8 mouse cellular contexts compared by ENCODE assay signal in the genomic region with DNA sequence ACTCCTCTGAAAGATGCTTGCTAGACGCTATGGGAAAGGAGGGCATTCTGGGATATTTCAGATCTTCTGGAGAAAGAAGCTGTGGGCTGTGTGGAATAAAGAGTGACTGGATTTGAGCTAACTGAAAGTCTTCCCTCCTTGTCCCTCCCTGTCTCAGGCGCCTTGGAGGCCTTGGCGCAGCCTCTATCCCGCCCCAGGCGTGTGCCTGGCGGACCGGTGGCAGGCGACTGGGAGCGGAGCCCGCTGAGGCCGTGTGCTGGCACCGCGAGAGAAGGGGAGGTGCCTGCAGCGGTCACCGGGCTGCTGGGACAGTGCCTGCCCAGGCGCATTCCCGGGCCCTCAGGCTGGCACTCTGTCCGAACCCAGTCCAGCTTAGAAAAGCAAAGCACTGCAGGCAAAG. TPM values are rescaled to one million over a fixed set of nuclear protein-coding genes. Genes with fewer than 3 reads are reported as not detected.
DNase-seq lines count a peak whose midpoint lies in the region; ATAC-seq lines count a peak whose summit lies in the region.

No protein-coding gene starts in this region.

- H3K36me3 ChIP-seq in embryonic facial prominence, embryonic 14.5 days (ENCODE audit: control insufficient read depth, insufficient read depth, low read length), result no peaks in the 10 kb centered on the region
- no peaks in the 10 kb centered on the region for H3K36me3 ChIP-seq in heart, embryonic 16.5 days (ENCODE audit: control insufficient read depth, insufficient read depth)
- no peaks in the 10 kb centered on the region for H3K36me3 ChIP-seq in midbrain, embryonic 16.5 days (ENCODE audit: control insufficient read depth, insufficient read depth, low read length)

- 0 out of 2 replicates have a peak, but pooled peaks have one; percentile 27 for ATAC-seq in embryonic facial prominence, embryonic 14.5 days (ENCODE audit: low read depth)
- 0 out of 2 replicates have a peak, but pooled peaks have one; percentile 15 for ATAC-seq in heart, embryonic 16.5 days (replicated peaks; ENCODE audit: extremely low read depth, insufficient read depth, low FRiP score)
- ATAC-seq in midbrain, embryonic 16.5 days, result peak; percentile 72
- no peak for ATAC-seq in inflammation-experienced regulatory T-cells, adult 6 months

- no peak overlapping the region for H3K27ac ChIP-seq in embryonic facial prominence, embryonic 14.5 days (replicated peaks; ENCODE audit: low read depth, low read length)
- H3K27ac ChIP-seq in heart, embryonic 16.5 days (ENCODE audit: low read length), result no peak overlapping the region
- H3K27ac ChIP-seq in midbrain, embryonic 16.5 days (ENCODE audit: low read length), result peak overlapping the region; percentile 91; the same call in 1 of the 2 replicates

- H3K9me3 ChIP-seq in embryonic facial prominence, embryonic 14.5 days (ENCODE audit: control insufficient read depth, low read length), result peaks cover 5% of the 10 kb centered on the region; the same call in 1 of the 2 replicates
- peaks cover 6% of the 10 kb centered on the region for H3K9me3 ChIP-seq in heart, embryonic 16.5 days (replicated peaks; ENCODE audit: control insufficient read depth, low read length)
- no peaks in the 10 kb centered on the region; the same call in 1 of the 2 replicates for H3K9me3 ChIP-seq in midbrain, embryonic 16.5 days (replicated peaks; ENCODE audit: control insufficient read depth, low read length, poor library complexity, severe bottlenecking)

- peak; percentile 25 for DNase-seq in urinary bladder, adult 2 months (ENCODE audit: low spot score)
- DNase-seq in urinary bladder, postnatal 4 days (ENCODE audit: low spot score in 2 of 2), result no peak
- DNase-seq in embryonic facial prominence, embryonic 14.5 days (ENCODE audit: low spot score), result no peak
- peak; percentile 23 for DNase-seq in kidney, postnatal 14 days
- no peak for DNase-seq in T-cell, adult 2 months (ENCODE audit: low spot score)

- H3K4me2 ChIP-seq in embryonic facial prominence, embryonic 14.5 days (ENCODE audit: low read depth, low read length), result peak overlapping the region; percentile 88
- H3K4me2 ChIP-seq in heart, embryonic 16.5 days (ENCODE audit: low read depth, low read length), result peak overlapping the region; percentile 47
- peak overlapping the region; percentile 73 for H3K4me2 ChIP-seq in midbrain, embryonic 16.5 days (ENCODE audit: low read length)

- H3K9ac ChIP-seq in embryonic facial prominence, embryonic 14.5 days (ENCODE audit: low read depth, low read length), result no peak overlapping the region
- H3K9ac ChIP-seq in heart, embryonic 16.5 days (ENCODE audit: low read length), result no peak overlapping the region
- peak overlapping the region; percentile 23 for H3K9ac ChIP-seq in midbrain, embryonic 16.5 days (ENCODE audit: low read depth, low read length)

- peaks cover 9% of the 10 kb centered on the region for H3K4me1 ChIP-seq in embryonic facial prominence, embryonic 14.5 days (ENCODE audit: control insufficient read depth, insufficient read depth, low read length)
- peaks cover 9% of the 10 kb centered on the region; the same call in 1 of the 2 replicates for H3K4me1 ChIP-seq in heart, embryonic 16.5 days (ENCODE audit: control insufficient read depth, insufficient read depth, low read length)
- peaks cover 28% of the 10 kb centered on the region for H3K4me1 ChIP-seq in midbrain, embryonic 16.5 days (ENCODE audit: control insufficient read depth, insufficient read depth, low read length)

- peak overlapping the region; percentile 63 for H3K4me3 ChIP-seq in embryonic facial prominence, embryonic 14.5 days (ENCODE audit: low read depth, low read length)
- H3K4me3 ChIP-seq in heart, embryonic 16.5 days (ENCODE audit: low read length), result peak overlapping the region; percentile 24
- H3K4me3 ChIP-seq in midbrain, embryonic 16.5 days (ENCODE audit: low read depth, low read length), result peak overlapping the region; percentile 86

- WGBS in embryonic facial prominence, embryonic 14.5 days, result 2% methylated on average over 10 of the region's 18 CpGs
- 2% methylated on average over 18 of the region's 18 CpGs for WGBS in heart, embryonic 16.5 days
- WGBS in midbrain, embryonic 16.5 days, result 0% methylated on average over 18 of the region's 18 CpGs

- H3K27me3 ChIP-seq in embryonic facial prominence, embryonic 14.5 days (replicated peaks; ENCODE audit: control insufficient read depth, insufficient read depth, low read length), result peaks cover 85% of the 10 kb centered on the region
- H3K27me3 ChIP-seq in heart, embryonic 16.5 days (ENCODE audit: control insufficient read depth, insufficient read depth, low read length), result peaks cover 84% of the 10 kb centered on the region
- H3K27me3 ChIP-seq in midbrain, embryonic 16.5 days (ENCODE audit: control insufficient read depth, insufficient read depth, low read depth, low read length), result no peaks in the 10 kb centered on the region; the same call in 1 of the 2 replicates

RNA-seq across cellular contexts. Expression of gene Ascl1, which starts 1.1 kb away (rescaled TPM):
- 0.11 and 0.22 TPM in 2 replicates for polyA plus RNA-seq in urinary bladder, adult 2 months (2012; rRNA removed)
- polyA plus RNA-seq in embryonic facial prominence, embryonic 14.5 days (2014; fragmentation: Nextera tagmentation; extraction: Ambion mirVana), result 2.4 and 2.9 TPM in 2 replicates
- 0.32 and 0.93 TPM in 2 replicates for polyA plus RNA-seq in heart, embryonic 16.5 days (2015; fragmentation: Nextera tagmentation; extraction: Ambion mirVana)
- 8.1 and 9.0 TPM in 2 replicates for polyA plus RNA-seq in midbrain, embryonic 16.5 days (2015; fragmentation: Nextera tagmentation; extraction: Ambion mirVana)
- polyA plus RNA-seq in inflammation-experienced regulatory T-cells, adult 6 months (2017; shearing (Covaris generic)), result not detected

RNA-seq across cellular contexts. Expression of gene Pah, which starts 27.0 kb away (rescaled TPM):
- polyA plus RNA-seq in urinary bladder, adult 2 months (2012; rRNA removed), result not detected in 2 replicates
- polyA plus RNA-seq in embryonic facial prominence, embryonic 14.5 days (2014; fragmentation: Nextera tagmentation; extraction: Ambion mirVana), result not detected in 2 replicates
- 0.32 TPM in 1 of 2 replicates, not detected in the other for polyA plus RNA-seq in heart, embryonic 16.5 days (2015; fragmentation: Nextera tagmentation; extraction: Ambion mirVana)
- polyA plus RNA-seq in midbrain, embryonic 16.5 days (2015; fragmentation: Nextera tagmentation; extraction: Ambion mirVana), result 0.16 TPM in 1 of 2 replicates, not detected in the other
- polyA plus RNA-seq in inflammation-experienced regulatory T-cells, adult 6 months (2017; shearing (Covaris generic)), result not detected

Comparison
In these comparisons a context has a peak if more than half of its experiments do, and no peak if none do; other contexts are left out.
1. DNase-seq: peak in urinary bladder, adult 2 months (single experiment) and kidney, postnatal 14 days (single experiment); none in urinary bladder, postnatal 4 days (0 of 2), embryonic facial prominence, embryonic 14.5 days (single experiment) and T-cell, adult 2 months (single experiment).
2. H3K4me3 ChIP-seq: peak in every context shown above with its lines; median percentile 86 in midbrain, embryonic 16.5 days; 63 in embryonic facial prominence, embryonic 14.5 days; 24 in heart, embryonic 16.5 days.
3. Peak in every context shown above with its lines, with median percentiles within 50 percentile points of each other: H3K4me2 ChIP-seq.